Mouse (Mus musculus): Measurements from ENCODE around the gene Ppm1n.

Ppm1n gene

GRCm38 (mm10) chr7:19282791-19283405, 3.0 kb upstream of the Ppm1n start:
- DNase-seq (ENCODE audit: low read depth, low spot score) = peak; percentile 74

GRCm38 (mm10) chr7:19282385-19282784, 2.5 kb upstream of the Ppm1n start, which contains the start of gene Rtn2:
Gene Rtn2 (plus strand): TSS chr7:19282624.
- DNase-seq (ENCODE audit: low read depth, low spot score) = peak; percentile 91

GRCm38 (mm10) chr7:19281680-19282304, 1.9 kb upstream of the Ppm1n start:
- DNase-seq (ENCODE audit: low read depth, low spot score) = peak; percentile 82

GRCm38 (mm10) chr7:19279052-19279451, 812 bp downstream of the Ppm1n start:
- peak; percentile 78 for DNase-seq (ENCODE audit: low read depth, low spot score)

- peak; percentile 63 for DNase-seq (ENCODE audit: low read depth, low spot score)
These were observed 3.6 kb downstream of the Ppm1n start for GRCm38 (mm10) chr7:19276253-19276652.

- DNase-seq (ENCODE audit: low read depth, low spot score) = peak; percentile 96
These were observed 7.6 kb downstream of the Ppm1n start for GRCm38 (mm10) chr7:19272173-19272764.

GRCm38 (mm10) chr7:19271238-19272172, 8.4 kb downstream of the Ppm1n start, which contains the start of gene Vasp:
Gene Vasp (minus strand): TSS chr7:19271817.
- DNase-seq (ENCODE audit: low read depth, low spot score) = peak; percentile 93

GRCm38 (mm10) chr7:19270509-19271237, 9.2 kb downstream of the Ppm1n start:
- DNase-seq (ENCODE audit: low read depth, low spot score) = peak; percentile 66

GRCm38 (mm10) chr7:19269721-19270441, 10.0 kb downstream of the Ppm1n start:
- DNase-seq (ENCODE audit: low read depth, low spot score) = peak; percentile 86

- no peak for DNase-seq (ENCODE audit: low read depth, low spot score)
These were observed 10.7 kb downstream of the Ppm1n start for GRCm38 (mm10) chr7:19268993-19269681.

GRCm38 (mm10) chr7:19267051-19267450, 12.8 kb downstream of the Ppm1n start:
- DNase-seq (ENCODE audit: low read depth, low spot score) = no peak

- DNase-seq (ENCODE audit: low read depth, low spot score) = no peak
These were observed 13.7 kb downstream of the Ppm1n start for GRCm38 (mm10) chr7:19265928-19266822.

GRCm38 (mm10) chr7:19265147-19265546, 14.7 kb downstream of the Ppm1n start:
- no peak for DNase-seq (ENCODE audit: low read depth, low spot score)

- DNase-seq (ENCODE audit: low read depth, low spot score) = no peak
These were observed 21.5 kb downstream of the Ppm1n start for GRCm38 (mm10) chr7:19258336-19258735.

- DNase-seq (ENCODE audit: low read depth, low spot score) = peak; percentile 99
These were observed 22.4 kb downstream of the Ppm1n start for GRCm38 (mm10) chr7:19257390-19258022.

GRCm38 (mm10) chr7:19256567-19256966, 23.3 kb downstream of the Ppm1n start:
- peak; percentile 82 for DNase-seq (ENCODE audit: low read depth, low spot score)

- DNase-seq (ENCODE audit: low read depth, low spot score) = peak; percentile 62
These were observed 24.5 kb downstream of the Ppm1n start for GRCm38 (mm10) chr7:19255395-19255794.

GRCm38 (mm10) chr7:19253437-19253836, 26.4 kb downstream of the Ppm1n start:
- DNase-seq (ENCODE audit: low read depth, low spot score) = no peak

Data from R1 (cell line).